Mouse (Mus musculus): Measurements from ENCODE around the gene Meox1.

The Meox1 gene

DNA sequence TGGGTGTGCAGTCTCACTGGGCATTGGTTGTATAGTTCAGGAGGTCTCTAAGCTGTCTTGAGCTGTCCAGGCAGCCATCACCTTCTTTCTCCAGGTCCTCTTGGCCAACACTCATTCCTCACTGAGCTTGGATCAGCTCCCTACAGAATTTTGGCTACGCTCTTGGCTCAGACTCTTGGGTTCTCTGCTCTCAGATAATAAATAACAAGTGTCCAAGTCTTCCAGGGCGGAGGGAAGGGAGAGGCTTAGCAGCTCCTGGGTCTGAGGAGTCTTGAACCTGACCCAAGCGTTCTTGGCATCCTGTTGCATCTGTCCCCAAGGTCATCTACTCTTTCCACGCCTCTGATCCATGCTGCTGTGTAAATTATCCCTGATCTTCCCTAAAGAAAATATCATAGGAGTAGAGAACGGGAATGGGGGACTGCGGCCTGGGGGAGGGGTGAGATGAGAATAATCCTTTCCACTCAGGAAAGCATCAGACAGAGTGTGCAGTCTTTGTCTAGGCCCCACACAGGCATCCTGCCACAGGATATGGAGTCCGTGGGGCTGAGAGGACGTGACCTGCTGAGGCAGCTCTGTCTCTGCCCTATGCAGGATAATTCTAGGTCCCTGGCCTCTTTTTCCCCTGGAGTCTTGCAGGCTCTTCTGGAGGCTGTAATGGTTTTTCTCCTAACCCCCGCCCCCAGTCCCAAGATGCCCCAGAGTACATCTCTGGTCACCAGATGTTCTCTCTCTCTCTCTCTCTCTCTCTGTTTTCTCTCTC is 38.0 kb downstream of the Meox1 start:
- no peak for DNase-seq (ENCODE audit: low read depth in 1 of 2, low spot score in 2 of 2)

DNA sequence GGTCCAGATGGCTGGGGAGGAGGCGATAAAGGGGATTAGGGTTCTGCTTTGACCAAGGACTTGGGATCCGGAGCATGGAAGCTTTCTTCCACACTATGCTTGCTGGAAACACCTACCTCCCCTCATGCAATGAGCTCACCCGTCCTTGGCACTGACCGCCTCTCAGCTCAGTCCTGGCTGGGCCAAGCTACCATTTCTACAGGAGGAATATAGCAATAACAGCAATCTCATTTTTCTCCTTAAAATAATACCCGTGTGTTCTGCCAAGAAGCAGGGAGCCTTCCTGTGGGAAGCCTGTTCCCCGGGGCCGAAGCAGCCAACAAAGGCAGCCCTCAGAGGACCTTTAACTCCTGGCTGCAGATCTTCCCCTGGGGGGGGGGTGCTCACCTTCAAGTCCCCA is 43.1 kb downstream of the Meox1 start:
- no peak for DNase-seq (ENCODE audit: low read depth in 1 of 2, low spot score in 2 of 2)

DNA sequence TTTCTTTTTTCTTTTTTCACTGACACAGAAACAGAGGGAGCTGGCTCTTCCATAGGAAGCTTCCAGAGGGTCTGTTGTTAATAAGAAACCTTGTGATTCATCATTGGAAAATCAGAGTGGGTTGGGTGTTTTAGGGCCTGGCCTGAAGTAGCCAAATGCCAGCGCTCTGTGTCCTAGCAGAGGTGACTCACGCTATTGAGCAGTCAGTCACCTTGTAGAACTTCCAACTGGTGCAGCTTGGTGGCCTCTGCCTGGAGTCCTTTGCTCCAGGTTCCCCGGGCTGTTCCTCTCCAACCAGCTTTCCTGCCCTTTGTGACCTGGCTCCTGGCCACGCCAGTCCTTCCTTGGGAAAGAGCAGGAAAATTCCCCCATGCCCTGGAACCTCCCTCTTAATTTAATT is 44.9 kb downstream of the Meox1 start:
- DNase-seq (ENCODE audit: low read depth in 1 of 2, low spot score in 2 of 2), result no peak

DNA sequence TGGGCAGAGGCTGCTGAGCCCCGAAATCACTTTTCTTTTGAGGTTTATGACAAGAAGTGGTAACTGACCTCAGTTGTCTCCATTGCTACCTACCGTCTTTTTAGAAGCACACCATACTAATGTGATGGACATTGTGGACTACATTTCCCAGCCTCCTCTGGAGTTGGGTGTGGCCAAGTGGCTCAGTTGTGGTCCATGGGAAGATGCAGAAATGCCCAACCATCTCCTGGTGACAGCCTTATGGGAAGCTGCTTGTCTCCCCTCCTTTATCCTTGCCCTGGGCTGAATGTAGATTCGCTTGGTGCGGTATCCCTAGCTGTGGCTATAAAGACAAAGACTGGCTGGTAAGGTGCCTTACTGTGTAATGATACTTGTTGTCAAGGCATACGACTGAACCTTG is 46.7 kb downstream of the Meox1 start:
- no peak for DNase-seq (ENCODE audit: low read depth in 1 of 2, low spot score in 2 of 2)

DNA sequence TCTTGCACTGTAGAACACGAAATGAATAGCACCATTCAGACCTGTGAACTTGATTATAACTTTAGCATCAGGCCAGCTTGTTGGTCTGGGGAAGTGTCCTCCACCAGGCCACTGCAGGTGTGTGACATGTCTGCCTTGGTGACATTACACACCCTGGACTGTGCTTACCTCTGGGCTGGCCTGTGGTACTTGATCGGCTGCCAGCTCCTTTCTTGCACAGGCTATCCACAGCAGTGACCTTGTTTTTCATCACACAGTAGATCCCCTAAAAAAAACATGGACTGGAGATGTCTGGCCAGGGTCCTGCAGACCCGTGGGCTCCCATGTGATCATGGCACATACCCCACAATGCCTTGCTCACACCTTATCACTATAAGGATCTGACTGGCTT is 51.4 kb downstream of the Meox1 start:
- no peak for DNase-seq (ENCODE audit: low read depth in 1 of 2, low spot score in 2 of 2)

DNA sequence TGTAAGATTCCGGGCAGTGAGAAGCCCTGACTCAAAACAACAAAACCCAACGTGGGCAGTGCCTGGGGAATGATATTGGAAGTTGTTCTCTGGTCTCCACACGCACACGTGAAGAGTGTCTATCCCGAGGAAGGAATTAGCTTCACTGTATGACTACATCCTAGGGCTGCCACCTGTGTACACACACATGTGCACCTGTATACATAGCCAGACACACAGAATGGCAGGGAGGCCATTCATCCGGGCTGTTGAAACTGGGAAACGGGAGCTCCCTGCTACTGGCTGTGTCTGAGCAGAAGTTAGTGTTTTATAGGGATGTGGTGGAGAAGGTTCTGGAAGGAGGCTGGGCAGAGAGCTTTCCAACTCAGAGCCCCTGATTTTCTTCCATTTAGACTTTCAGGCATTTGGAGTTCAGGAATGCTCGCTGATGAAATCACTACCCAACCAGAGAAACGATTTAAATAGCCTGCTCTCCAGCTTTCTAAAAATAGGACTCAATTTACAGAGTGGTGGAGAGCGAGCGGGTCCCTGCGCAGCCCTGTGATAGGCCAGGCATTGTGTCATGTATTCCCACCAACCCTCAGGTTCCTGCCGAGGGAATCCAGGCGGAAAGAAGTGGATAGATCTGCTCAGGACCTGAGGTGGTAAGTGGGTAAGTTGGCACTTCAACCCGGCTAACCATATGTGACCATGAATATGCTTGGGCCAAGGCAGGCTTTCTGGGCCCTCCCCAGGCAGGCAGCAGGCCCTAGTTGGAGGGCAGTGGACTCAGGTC is 52.0 kb downstream of the Meox1 start:
- no peak for DNase-seq (ENCODE audit: low read depth in 1 of 2, low spot score in 2 of 2)

DNA sequence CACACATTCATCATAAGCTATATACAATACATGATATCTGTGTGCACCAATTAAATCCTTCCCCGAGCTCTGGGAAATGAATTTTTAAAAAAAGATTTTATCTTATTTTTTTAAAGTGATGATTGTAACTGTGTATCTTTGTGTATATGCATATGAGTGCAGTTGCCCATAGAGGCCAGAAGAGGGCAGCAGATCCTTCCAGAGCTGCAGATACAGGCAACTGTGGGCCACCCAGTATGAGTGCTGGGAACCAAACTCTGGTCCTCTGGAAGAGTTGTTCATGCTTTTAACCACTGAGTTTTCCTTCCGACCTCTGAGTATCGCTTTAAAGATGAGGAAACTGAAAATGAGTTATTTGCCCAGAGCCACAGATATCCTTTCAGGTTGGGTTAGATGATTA is 53.8 kb downstream of the Meox1 start:
- DNase-seq (ENCODE audit: low read depth in 1 of 2, low spot score in 2 of 2), result no peak

DNA sequence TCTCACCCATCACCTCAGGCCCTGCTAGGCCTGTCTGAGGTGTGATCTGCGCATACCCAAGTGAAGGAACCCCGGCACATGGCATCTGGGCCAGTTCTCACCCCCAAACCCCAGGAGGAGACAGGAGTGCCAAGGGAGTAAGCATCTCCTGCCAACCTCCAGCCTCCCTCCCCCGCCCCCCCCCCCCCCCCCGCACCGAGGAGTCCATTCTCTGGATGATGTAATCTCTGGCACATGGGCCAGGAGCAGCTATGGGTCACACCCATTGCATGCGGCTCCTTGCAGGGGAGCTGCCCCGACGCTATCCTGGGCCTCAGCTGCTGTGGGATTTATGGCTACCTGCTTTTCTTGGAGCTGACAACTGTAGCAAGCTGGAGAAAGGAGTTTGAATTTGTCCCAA is 54.7 kb downstream of the Meox1 start:
- no peak for DNase-seq (ENCODE audit: low read depth in 1 of 2, low spot score in 2 of 2)

DNA sequence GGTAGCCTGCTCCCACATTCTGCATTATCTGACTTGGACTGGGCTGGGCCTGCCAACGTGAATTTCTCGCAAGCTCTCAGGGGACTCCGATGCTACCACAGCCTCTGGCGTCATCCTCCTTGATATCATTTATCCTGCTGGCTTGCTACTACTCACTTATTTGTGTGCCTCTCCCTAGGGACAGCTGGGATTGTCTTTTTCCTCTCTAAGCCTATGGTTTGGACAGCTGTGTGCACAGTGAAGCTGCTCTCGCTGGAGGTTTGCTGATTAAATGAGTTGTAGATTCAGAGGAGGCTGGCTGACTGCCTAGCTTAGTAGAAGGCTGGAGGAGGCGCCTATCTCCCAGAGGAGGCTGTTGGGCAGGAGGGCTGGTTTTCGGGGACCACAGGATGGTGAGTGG is 62.2 kb downstream of the Meox1 start:
- DNase-seq (ENCODE audit: low read depth in 1 of 2, low spot score in 2 of 2), result no peak

DNA sequence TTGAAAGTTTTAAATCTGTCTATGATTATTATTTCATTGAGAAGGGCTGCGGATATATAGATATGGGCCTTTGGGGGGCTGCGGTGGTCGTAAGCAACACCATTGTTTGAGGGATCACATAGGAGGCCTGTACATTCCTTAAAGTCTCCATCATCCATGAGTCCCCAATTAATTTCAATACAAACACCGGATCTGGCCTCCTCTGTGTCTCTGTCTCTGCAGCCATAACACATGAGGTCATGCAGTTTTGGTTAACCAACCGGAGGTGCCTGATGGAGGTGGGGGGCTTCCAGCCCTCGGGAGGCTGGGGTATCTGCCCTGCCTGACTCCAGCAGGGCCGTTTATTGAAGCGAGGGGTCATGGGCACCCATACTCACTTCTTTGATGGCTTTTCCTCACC is 63.6 kb downstream of the Meox1 start:
- no peak for DNase-seq (ENCODE audit: low read depth in 1 of 2, low spot score in 2 of 2)

DNA sequence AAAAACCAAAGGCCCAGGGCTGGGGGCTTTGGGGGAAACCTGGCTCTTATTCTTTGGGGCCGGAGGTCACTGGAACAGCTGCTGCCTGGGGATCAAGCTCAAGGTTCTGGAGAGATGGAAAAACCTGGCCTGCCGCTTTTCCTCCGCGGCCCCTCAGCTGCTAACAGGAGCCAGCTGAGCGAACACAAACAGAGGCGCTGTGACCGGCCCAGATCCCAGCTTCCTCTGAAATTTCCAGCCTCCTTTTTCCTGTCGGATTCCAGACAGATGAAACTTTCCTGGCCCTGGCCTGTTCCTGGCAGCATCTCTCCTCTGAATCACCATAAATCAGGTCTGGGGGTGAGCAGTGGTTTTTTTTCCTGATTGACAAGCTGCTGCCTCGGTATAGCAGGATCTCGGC is 64.1 kb downstream of the Meox1 start:
- no peak for DNase-seq (ENCODE audit: low read depth in 1 of 2, low spot score in 2 of 2)

DNA sequence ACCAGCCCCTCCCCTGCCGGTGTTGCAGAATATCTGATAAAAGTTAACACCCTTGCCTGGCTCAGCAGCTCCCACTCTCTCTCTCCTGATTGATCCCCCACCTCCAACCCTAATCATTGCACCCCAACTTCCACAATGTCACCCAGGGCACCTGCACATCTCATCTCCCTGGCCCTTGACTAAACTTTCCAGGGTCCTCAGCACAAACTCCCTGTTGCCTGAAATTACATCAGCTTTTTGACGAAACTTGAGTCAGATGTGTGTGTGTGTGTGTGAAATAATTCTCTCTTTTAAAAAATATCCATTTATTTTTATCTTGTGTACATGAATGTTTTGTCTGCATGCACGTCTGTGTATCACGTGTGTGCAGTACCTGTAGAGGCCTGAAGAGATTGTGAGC is 65.5 kb downstream of the Meox1 start:
- no peak for DNase-seq (ENCODE audit: low read depth in 1 of 2, low spot score in 2 of 2)
